Mouse (Mus musculus) layer of hippocampus, postnatal 10 days (tissue): ENCODE data around the gene Olfr352. TPM values are rescaled to one million over a fixed set of nuclear protein-coding genes. Genes with fewer than 3 reads are reported as not detected.

Source experiments
- DNase-seq, 2 experiments: peaks; one replicate each; pipeline ENCODE4 v3.0.0; 2021; ENCODE audit warnings: low spot score in 2 of 2
- long read RNA-seq: library from polyadenylated mRNA; stranded (forward); transcript quantifications from one replicate; pipeline ENCODE4 v2.0.0, GENCODE M21; 2023
- total RNA-seq, 2 experiments: library from RNA; stranded (reverse); gene quantifications; 2 replicates each; pipeline ENCODE4 v1.2.3; 2021

Olfr352 gene
- not detected for total RNA-seq
- long read RNA-seq, result 0 reads

DNA sequence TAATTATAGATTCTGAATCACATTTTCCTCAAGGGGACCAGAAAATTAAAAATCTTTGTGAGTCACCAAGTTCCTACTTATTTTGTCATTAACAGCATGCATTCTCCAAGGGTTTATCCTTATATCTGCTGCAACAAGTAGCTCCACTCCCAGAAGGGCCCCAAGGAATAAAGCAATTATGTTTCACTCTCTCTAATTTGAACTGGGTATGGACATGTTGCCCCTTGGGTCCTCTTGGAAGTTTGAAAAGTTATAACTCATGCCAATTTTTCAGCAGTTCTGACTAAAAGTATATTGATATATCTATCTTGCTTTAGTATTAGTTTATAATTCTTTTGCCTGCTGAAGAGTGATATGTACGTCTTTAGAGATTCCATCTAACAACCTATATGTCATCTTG is at the start of gene Olfr352:
Olfr352 (plus strand) TSS at position 301 of the 400 bp plus-strand sequence.
- no peak for DNase-seq

DNA sequence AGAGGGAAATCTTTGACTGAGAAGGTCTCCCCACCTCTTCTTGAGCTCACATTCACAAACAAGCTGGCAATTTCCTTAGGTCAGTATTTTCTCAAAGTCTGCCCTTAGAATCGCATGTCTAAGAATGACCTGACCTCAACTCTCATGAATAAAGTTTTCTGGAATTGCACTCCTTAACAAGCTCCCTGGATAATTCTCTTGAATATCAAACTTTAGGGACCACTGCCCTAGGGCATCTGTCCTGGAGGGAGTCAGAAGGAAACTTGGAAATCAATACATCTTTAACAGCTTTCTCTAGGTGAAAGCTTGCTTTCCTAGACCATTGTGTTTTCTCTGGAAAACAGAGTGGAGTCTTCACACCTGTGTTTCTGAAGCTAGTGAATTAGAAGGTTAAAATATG is 22.2 kb upstream of the Olfr352 start, which contains the start of gene Olfr350:
Olfr350 (plus strand) TSS at position 301 of the 400 bp plus-strand sequence.
- no peak for DNase-seq

DNA sequence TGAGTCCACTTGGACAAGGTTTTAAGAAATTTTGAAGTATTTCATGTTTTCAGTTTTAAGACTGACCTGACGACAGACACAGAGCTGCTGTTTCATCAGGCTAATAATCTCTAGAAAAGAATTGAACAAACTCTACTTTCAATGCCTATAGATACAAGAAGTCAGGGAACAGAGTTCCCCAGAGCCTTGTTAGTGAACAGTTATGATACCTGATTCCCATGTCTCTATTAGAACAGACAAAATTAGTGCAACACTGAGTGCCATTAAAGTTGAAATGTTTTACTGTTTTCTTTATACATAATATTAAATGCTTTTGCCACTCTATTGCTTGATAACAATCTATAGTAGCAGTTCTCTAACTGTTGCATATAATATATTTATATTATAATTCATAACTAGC is 5.7 kb upstream of the Olfr352 start, which contains the start of gene Olfr351:
Olfr351 (minus strand) TSS at position 101 of the 400 bp plus-strand sequence.
- no peak for DNase-seq

DNA sequence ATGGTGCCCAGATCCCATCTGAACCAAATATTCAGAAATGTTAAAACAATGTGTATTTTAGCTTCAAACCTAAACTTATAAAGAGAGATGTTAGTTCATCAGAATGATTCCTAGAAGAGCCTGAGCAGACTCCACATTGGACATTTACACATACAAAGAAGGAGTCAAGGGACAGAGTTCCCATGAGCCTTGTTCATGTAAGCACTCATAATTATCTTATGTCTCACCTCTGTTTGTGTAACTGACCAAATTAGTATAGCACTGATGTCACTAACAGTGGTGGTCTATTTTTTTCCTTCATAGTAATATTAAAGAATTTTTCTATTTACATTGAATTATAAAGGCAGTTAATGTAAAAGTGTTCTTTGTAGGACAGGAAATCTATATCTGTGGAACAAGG is 24.6 kb downstream of the Olfr352 start, which contains the start of gene Olfr353:
Olfr353 (minus strand) TSS at position 101 of the 400 bp plus-strand sequence.
- DNase-seq, result no peak

DNA sequence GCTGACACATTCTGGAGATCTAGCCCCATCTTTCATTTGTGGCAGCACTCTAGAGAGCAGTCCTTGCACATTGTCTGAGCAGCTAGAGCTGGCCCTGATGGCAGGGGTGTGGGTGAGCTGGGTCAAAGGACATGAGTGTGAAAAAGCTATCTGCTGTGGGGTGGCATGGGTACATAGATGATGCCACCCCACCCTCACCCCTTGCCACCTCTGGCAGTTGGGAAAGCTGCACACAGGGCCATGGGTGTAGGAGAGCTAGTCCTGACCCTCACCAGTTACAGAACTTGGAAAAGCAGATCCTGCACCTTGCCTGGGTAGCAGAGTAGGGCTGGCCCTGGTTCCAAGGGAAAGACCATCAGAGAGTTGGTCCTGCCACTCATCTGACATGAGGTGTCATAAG is 28.9 kb downstream of the Olfr352 start:
- no peak for DNase-seq

DNA sequence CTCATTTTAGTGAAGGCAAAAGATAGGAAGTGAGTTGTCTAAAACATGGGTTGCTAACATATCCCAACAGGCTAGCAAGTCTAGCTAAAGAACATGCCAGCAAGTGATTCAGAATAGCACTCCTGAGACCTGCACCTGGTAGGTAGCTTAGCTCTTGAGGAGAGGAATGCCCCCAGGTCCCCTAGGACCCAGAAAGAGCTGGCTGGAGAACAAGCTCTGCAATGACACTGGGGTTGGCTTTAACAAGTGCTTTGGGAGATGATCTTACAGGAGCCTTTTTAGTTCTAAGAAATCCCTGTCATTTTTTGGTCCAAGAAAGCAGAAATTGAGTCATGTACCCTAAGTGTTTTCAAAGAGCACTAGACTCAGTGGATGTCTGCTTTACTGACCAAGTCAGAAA is 37.1 kb downstream of the Olfr352 start, which contains the start of gene Olfr354:
Olfr354 (plus strand) TSS at position 301 of the 400 bp plus-strand sequence.
- no peak for DNase-seq

Other genes starting within 250 kb of the Olfr352 start
- not detected for gene Olfr345, start 228.4 kb upstream of the Olfr352 start, total RNA-seq
- not detected for gene Olfr346, start 182.7 kb upstream of the Olfr352 start, total RNA-seq
- not detected for gene Olfr347, start 136.6 kb upstream of the Olfr352 start, total RNA-seq
- not detected for gene Olfr348, start 84.2 kb upstream of the Olfr352 start, total RNA-seq
- gene Olfr50, start 77.9 kb upstream of the Olfr352 start, total RNA-seq, result not detected
- gene Olfr3, start 51.4 kb upstream of the Olfr352 start, total RNA-seq, result not detected
- gene Olfr350, start 22.1 kb upstream of the Olfr352 start, total RNA-seq, result not detected
- not detected for gene Olfr351, start 5.8 kb upstream of the Olfr352 start, total RNA-seq
- gene Olfr353, start 24.5 kb downstream of the Olfr352 start, total RNA-seq, result not detected
- not detected for gene Olfr354, start 37.2 kb downstream of the Olfr352 start, total RNA-seq
- gene Olfr355, start 60.4 kb downstream of the Olfr352 start, total RNA-seq, result not detected
- gene Olfr356, start 68.7 kb downstream of the Olfr352 start, total RNA-seq, result not detected
- gene Olfr357, start 125.4 kb downstream of the Olfr352 start, total RNA-seq, result not detected
- not detected for gene Olfr358, start 140.9 kb downstream of the Olfr352 start, total RNA-seq
- gene Olfr360, start 197.3 kb downstream of the Olfr352 start, total RNA-seq, result not detected
- not detected for gene Olfr361, start 220.8 kb downstream of the Olfr352 start, total RNA-seq
- gene Olfr362, start 249.4 kb downstream of the Olfr352 start, total RNA-seq, result not detected